Mouse (Mus musculus) ES-E14 (cell line): ENCODE results near the gene Pi4kb. TPM values are rescaled to one million over a fixed set of nuclear protein-coding genes. Genes with fewer than 3 reads are reported as not detected.
A peak's percentile ranks its signal among the peaks of the same experiment; 100 is the strongest.

Experiments used
- DNase-seq: peaks from one replicate; pipeline ENCODE4 v3.0.0-alpha.2; 2013; ENCODE audit warnings: low read depth, low spot score
- H3K27ac ChIP-seq: 2 replicates; pipeline ENCODE4 v1.5.1; 2012; ENCODE audit warnings: low read depth, mild to moderate bottlenecking, low read length, moderate library complexity, mixed read lengths; ENCODE audit not compliant: poor library complexity, insufficient read depth, severe bottlenecking
- H3K36me3 ChIP-seq: 2 replicates; pipeline ENCODE4 v1.6.1; 2012; ENCODE audit warnings: mild to moderate bottlenecking, low read length, moderate library complexity, mixed read lengths; ENCODE audit not compliant: control insufficient read depth, poor library complexity, insufficient read depth, severe bottlenecking
- H3K4me1 ChIP-seq, 2 experiments: fragments of 150-350 bp in 1 of 2; sonication (generic) in 1 of 2; 2 replicates each; pipeline ENCODE4 v1.6.1; 2012; ENCODE audit warnings: low read length in 2 of 2, mild to moderate bottlenecking in 1 of 2, mixed read lengths in 1 of 2; ENCODE audit not compliant: control insufficient read depth in 2 of 2, insufficient read depth in 2 of 2, poor library complexity in 1 of 2
- H3K4me3 ChIP-seq, 2 experiments: fragments of 150-350 bp in 1 of 2; sonication (generic) in 1 of 2; 2 replicates each; pipeline ENCODE4 v1.5.1; 2012; ENCODE audit warnings: low read length in 2 of 2, low read depth in 1 of 2, mild to moderate bottlenecking in 1 of 2, mixed read lengths in 1 of 2; ENCODE audit not compliant: insufficient read depth in 1 of 2, poor library complexity in 1 of 2, severe bottlenecking in 1 of 2
- H3K9ac ChIP-seq: 2 replicates; pipeline ENCODE4 v1.6.1; 2012; ENCODE audit warnings: low read depth, mild to moderate bottlenecking, low read length, mixed read lengths; ENCODE audit not compliant: poor library complexity, insufficient read depth, severe bottlenecking
- H3K9me3 ChIP-seq: fragments of 150-350 bp; sonication (generic); 2 replicates; pipeline ENCODE4 v1.6.1; 2012; ENCODE audit warnings: low read depth, mild to moderate bottlenecking, low read length; ENCODE audit not compliant: control insufficient read depth, insufficient read depth
- CHD2 ChIP-seq: IDR thresholded peaks from 2 replicates; pipeline ENCODE4 v1.6.1; 2014; ENCODE audit warnings: mild to moderate bottlenecking, low read depth, low read length, inconsistent platforms
- HCFC1 ChIP-seq: IDR thresholded peaks from 2 replicates; pipeline ENCODE4 v1.6.1; 2012; ENCODE audit warnings: low read length, inconsistent platforms, borderline replicate concordance; ENCODE audit not compliant: insufficient read depth
- MAFK ChIP-seq: IDR thresholded peaks from 2 replicates; pipeline ENCODE4 v1.6.1; 2014; ENCODE audit warnings: mild to moderate bottlenecking, low read depth, low read length, inconsistent platforms; ENCODE audit not compliant: insufficient read depth
- ZC3H11A ChIP-seq: IDR thresholded peaks from 2 replicates; pipeline ENCODE4 v1.6.1; 2012; ENCODE audit warnings: low read depth, mild to moderate bottlenecking, inconsistent platforms, low read length, borderline replicate concordance
- ZNF384 ChIP-seq: IDR thresholded peaks from 2 replicates; pipeline ENCODE4 v1.6.1; 2012; ENCODE audit warnings: low read depth, low read length, inconsistent platforms
- in situ Hi-C, 2 experiments: fragments of 600-800 bp; cut with MboI; formaldehyde crosslinking; loops; one replicate each; pipeline ENCODE4 v1.15.1; 2025; ENCODE audit warnings: low sequenced_read_pairs in 2 of 2, inconsistent platforms in 1 of 2; ENCODE audit not compliant: unreplicated experiment in 2 of 2
- total RNA-seq: library from RNA; depleted of rRNA; stranded (reverse); fragments of 300-350 nt; gene quantifications from 2 replicates; pipeline ENCODE4 v1.2.3, GENCODE M21; 2012; rRNA removed

The Pi4kb gene
- total RNA-seq, 1 experiment = 29.7 TPM

DNA sequence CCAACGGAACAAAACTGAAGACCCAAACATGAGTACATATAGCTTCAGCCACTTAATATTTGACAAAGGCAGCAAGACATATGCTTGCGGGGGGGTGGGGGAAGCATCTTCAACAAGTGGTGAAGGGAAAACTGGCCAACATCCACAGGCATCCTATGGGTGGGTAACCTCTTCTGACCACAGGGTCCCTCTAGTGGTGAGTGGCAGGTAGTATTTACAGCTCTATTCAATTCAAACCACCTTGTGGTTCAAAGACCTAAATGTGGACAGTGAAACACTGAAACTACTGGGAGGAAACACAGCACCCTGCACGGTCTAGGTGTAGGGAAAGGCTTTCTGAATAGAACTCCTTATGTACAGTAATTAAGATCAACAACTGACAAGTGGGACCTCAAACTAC lies 79.2 kb downstream of the Pi4kb start:
- DNase-seq = peak; percentile 48
- no peak overlapping the region for H3K9ac ChIP-seq
- H3K4me1 ChIP-seq = peaks cover 0 to 8% of the 10 kb centered on the region in 2 experiments; a peak in 1 of 4 replicates
- H3K9me3 ChIP-seq = no peaks in the 10 kb centered on the region
- no peak overlapping the region for H3K4me3 ChIP-seq
- no peak overlapping the region for H3K27ac ChIP-seq
- TF ChIP-seq ZC3H11A (no peak), HCFC1 (no peak), ZNF384 (no peak), CHD2 (no peak), MAFK (no peak)
- in situ Hi-C loops = no loop called here
- peaks cover 7% of the 10 kb centered on the region for H3K36me3 ChIP-seq

DNA sequence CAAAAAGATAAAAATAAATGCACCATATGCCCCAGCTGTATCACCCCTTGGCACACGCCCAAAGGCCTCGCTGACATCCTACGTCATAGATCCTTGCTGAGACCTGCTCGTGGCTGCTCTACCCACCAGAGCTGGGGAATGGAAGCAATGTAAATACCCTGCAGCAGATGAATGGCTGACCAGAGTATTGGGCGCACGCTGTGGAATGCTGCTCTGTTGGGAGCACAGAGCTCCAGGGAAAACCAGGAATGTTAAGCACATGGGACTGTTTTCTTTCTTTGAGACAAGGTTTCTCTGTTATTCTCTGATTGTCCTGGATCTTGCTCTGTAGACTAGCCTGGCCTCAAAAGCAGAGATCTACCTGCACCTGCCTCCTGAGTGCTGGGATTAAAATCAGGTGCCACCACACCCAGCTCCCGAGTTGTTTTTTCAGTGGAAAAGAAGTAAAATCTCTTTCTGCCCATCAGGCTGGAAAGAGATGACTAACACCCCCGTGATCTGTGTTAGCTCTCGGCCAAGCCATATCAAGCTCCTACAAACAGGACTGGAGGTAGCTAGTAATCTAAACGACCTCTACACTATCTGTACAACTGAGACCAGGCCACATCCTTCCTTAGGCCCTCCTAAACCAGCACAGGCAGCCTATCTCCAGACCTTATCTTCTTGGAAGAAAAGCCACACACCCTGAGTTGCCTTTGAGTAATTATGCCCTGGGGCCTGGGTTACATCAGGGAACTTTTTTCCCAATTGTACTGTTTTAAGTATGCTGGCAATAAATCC lies 80.1 kb downstream of the Pi4kb start:
- peaks cover 0 to 6% of the 10 kb centered on the region in 2 experiments; a peak in 1 of 4 replicates for H3K4me1 ChIP-seq
- peaks cover 14% of the 10 kb centered on the region for H3K36me3 ChIP-seq
- H3K9ac ChIP-seq = no peak overlapping the region
- no peaks in the 10 kb centered on the region for H3K9me3 ChIP-seq
- H3K4me3 ChIP-seq = no peak overlapping the region
- DNase-seq = no peak
- in situ Hi-C loops = no loop called here
- TF ChIP-seq HCFC1 = no peak
- TF ChIP-seq ZC3H11A = no peak
- no peak for TF ChIP-seq MAFK
- no peak for TF ChIP-seq CHD2
- no peak for TF ChIP-seq ZNF384
- no peak overlapping the region for H3K27ac ChIP-seq

DNA sequence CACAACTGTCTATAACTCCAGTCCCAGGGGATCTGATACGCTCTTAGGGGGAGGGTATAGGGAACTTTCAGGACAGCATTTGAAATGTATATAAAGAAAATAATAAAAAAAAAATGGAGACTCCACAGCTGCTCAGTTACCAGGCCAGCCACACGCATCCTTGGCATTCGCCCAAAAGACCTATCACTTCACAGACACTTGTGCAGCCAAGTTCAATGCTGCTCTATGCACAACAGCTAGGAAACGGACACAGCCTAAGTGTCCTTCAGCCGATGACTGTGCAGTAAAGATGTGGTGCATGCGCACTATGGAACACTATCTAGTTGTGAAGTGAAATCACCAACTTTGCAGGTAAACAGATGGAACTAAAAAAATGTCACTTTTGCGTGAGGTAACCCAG lies 81.7 kb downstream of the Pi4kb start:
- Histone ChIP-seq H3K36me3 (peaks cover 22% of the 10 kb centered on the region), H3K4me1 (peaks cover 0 to 4% of the 10 kb centered on the region in 2 experiments; a peak in 1 of 4 replicates), H3K4me3 (no peak overlapping the region), H3K9ac (no peak overlapping the region), H3K27ac (no peak overlapping the region), H3K9me3 (no peaks in the 10 kb centered on the region)
- DNase-seq = no peak
- in situ Hi-C loops = no loop called here
- TF ChIP-seq ZC3H11A = no peak
- no peak for TF ChIP-seq CHD2
- TF ChIP-seq HCFC1 = no peak
- TF ChIP-seq ZNF384 = no peak
- TF ChIP-seq MAFK = no peak

Other genes with a start within 250 kb of the Pi4kb start
- gene Cgn, start 188.2 kb upstream of the Pi4kb start, total RNA-seq = 28.8 and 47.1 TPM in 2 replicates
- 26.6 and 27.1 TPM in 2 replicates for gene Pogz, start 137.2 kb upstream of the Pi4kb start, total RNA-seq
- 395 and 498 TPM in 2 replicates for gene Psmb4, start 87.8 kb upstream of the Pi4kb start, total RNA-seq
- gene Selenbp1, start 41.7 kb upstream of the Pi4kb start, total RNA-seq = 1.5 and 2.7 TPM in 2 replicates
- gene Rfx5, start 20.7 kb upstream of the Pi4kb start, total RNA-seq = 6.1 and 9.0 TPM in 2 replicates
- 19.8 and 20.6 TPM in 2 replicates for gene Zfp687, start 40.7 kb downstream of the Pi4kb start, total RNA-seq
- 258 and 291 TPM in 2 replicates for gene Psmd4, start 67.9 kb downstream of the Pi4kb start, total RNA-seq
- gene Pip5k1a, start 132.2 kb downstream of the Pi4kb start, total RNA-seq = 23.2 and 30.7 TPM in 2 replicates
- 34.4 and 35.7 TPM in 2 replicates for gene Vps72, start 136.3 kb downstream of the Pi4kb start, total RNA-seq
- gene Tmod4, start 149.7 kb downstream of the Pi4kb start, total RNA-seq = 0.36 TPM in 1 of 2 replicates, not detected in the other
- gene Scnm1, start 159.3 kb downstream of the Pi4kb start, total RNA-seq = 38.1 and 39.2 TPM in 2 replicates
- 4.4 and 5.1 TPM in 2 replicates for gene Lysmd1, start 159.4 kb downstream of the Pi4kb start, total RNA-seq
- 1.0 and 1.3 TPM in 2 replicates for gene Tnfaip8l2, start 167.6 kb downstream of the Pi4kb start, total RNA-seq
- gene Sema6c, start 185.7 kb downstream of the Pi4kb start, total RNA-seq = 15.3 and 34.7 TPM in 2 replicates
- 28.7 and 30.7 TPM in 2 replicates for gene Gabpb2, start 243.2 kb downstream of the Pi4kb start, total RNA-seq